Mouse (Mus musculus): ENCODE data around the gene Pyy. TPM values are rescaled to one million over a fixed set of nuclear protein-coding genes. Genes with fewer than 3 reads are reported as not detected.

The Pyy gene
- polyA plus RNA-seq (2015; fragmentation: Nextera tagmentation; extraction: Ambion mirVana), result not detected in 2 replicates

DNA sequence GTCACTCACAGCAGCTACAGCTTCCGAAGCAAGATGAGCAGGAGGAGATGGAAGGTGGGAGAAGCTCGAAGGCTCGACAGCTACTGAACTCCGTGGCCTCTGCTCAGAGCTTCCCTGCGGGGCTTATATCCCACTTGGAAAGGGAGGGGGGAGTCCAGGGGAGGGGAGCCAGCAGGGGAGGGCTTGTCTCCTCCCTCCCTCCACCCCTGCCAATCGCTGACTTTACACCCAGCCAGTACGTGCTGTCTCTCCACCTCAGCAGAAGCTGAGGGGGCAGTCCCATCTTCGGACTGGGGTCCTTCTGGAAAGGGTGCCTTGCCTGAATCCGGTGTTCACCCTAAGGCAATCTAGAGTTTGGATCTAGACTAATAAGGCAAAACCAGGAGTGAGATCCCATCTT is at the start of gene Pyy:
Pyy (minus strand) TSS at position 101 of the 400 bp plus-strand sequence.
- no peaks in the 10 kb centered on the region for H3K9me3 ChIP-seq (ENCODE audit: control insufficient read depth, low read length)
- no peak within 1 kb of the TSS for H3K4me3 ChIP-seq (replicated peaks; ENCODE audit: low read length)
- no peak for ATAC-seq
- H3K4me2 ChIP-seq (ENCODE audit: low read length), result no peak within 1 kb of the TSS
- no peaks in the 10 kb centered on the region for H3K36me3 ChIP-seq (ENCODE audit: control insufficient read depth, insufficient read depth)
- no peaks in the 10 kb centered on the region for H3K4me1 ChIP-seq (replicated peaks; ENCODE audit: control insufficient read depth, insufficient read depth, low read length)
- no peak within 1 kb of the TSS for H3K9ac ChIP-seq (replicated peaks; ENCODE audit: low read depth, low read length)
- H3K27ac ChIP-seq (ENCODE audit: low read length), result no peak within 1 kb of the TSS
- 9% methylated on average over 9 of the region's 9 CpGs for WGBS
- H3K27me3 ChIP-seq (replicated peaks; ENCODE audit: control insufficient read depth, insufficient read depth, low read length), result peaks cover 51% of the 10 kb centered on the region

- Histone ChIP-seq H3K9ac (replicated peaks; ENCODE audit: low read depth, low read length) (no peak overlapping the region), H3K4me1 (replicated peaks; ENCODE audit: control insufficient read depth, insufficient read depth, low read length) (peaks cover 7% of the 10 kb centered on the region), H3K4me3 (replicated peaks; ENCODE audit: low read length) (no peak overlapping the region)
Measured at GRCm38 (mm10) chr11:102156786-102157089, 49.1 kb upstream of the Pyy start.

GRCm38 (mm10) chr11:102156039-102156785 is 48.6 kb upstream of the Pyy start, which contains the start of gene Tmem101:
TSS of gene Tmem101 (minus strand) at chr11:102156404.
- WGBS, result under 1% methylated on average over 37 of the region's 37 CpGs
- peak within 1 kb of the TSS; percentile 79 for H3K9ac ChIP-seq (replicated peaks; ENCODE audit: low read depth, low read length)
- no peaks in the 10 kb centered on the region for H3K9me3 ChIP-seq (ENCODE audit: control insufficient read depth, low read length)
- H3K36me3 ChIP-seq (ENCODE audit: control insufficient read depth, insufficient read depth), result 0 out of 2 replicates have a peak, but pooled peaks cover 2% of the 10 kb centered on the region
- peak within 1 kb of the TSS; percentile 79 for H3K4me3 ChIP-seq (replicated peaks; ENCODE audit: low read length)
- H3K27me3 ChIP-seq (replicated peaks; ENCODE audit: control insufficient read depth, insufficient read depth, low read length), result no peaks in the 10 kb centered on the region
- peaks cover 7% of the 10 kb centered on the region for H3K4me1 ChIP-seq (replicated peaks; ENCODE audit: control insufficient read depth, insufficient read depth, low read length)
- H3K4me2 ChIP-seq (ENCODE audit: low read length), result peak within 1 kb of the TSS; percentile 93
- peak within 1 kb of the TSS; percentile 67 for H3K27ac ChIP-seq (ENCODE audit: low read length)
- ATAC-seq, result peak; percentile 94

More at GRCm38 (mm10) chr11:102156786-102157089, 49.1 kb upstream of the Pyy start:
- Histone ChIP-seq H3K9me3 (ENCODE audit: control insufficient read depth, low read length) (no peaks in the 10 kb centered on the region), H3K27ac (ENCODE audit: low read length) (no peak overlapping the region), H3K36me3 (ENCODE audit: control insufficient read depth, insufficient read depth) (peaks cover 6% of the 10 kb centered on the region; the same call in 1 of the 2 replicates), H3K4me2 (ENCODE audit: low read length) (no peak overlapping the region), H3K27me3 (replicated peaks; ENCODE audit: control insufficient read depth, insufficient read depth, low read length) (no peaks in the 10 kb centered on the region)
- WGBS, result 16% methylated on average over 1 of the region's 1 CpGs
- ATAC-seq, result no peak; the same call in 1 of the 2 replicates

DNA sequence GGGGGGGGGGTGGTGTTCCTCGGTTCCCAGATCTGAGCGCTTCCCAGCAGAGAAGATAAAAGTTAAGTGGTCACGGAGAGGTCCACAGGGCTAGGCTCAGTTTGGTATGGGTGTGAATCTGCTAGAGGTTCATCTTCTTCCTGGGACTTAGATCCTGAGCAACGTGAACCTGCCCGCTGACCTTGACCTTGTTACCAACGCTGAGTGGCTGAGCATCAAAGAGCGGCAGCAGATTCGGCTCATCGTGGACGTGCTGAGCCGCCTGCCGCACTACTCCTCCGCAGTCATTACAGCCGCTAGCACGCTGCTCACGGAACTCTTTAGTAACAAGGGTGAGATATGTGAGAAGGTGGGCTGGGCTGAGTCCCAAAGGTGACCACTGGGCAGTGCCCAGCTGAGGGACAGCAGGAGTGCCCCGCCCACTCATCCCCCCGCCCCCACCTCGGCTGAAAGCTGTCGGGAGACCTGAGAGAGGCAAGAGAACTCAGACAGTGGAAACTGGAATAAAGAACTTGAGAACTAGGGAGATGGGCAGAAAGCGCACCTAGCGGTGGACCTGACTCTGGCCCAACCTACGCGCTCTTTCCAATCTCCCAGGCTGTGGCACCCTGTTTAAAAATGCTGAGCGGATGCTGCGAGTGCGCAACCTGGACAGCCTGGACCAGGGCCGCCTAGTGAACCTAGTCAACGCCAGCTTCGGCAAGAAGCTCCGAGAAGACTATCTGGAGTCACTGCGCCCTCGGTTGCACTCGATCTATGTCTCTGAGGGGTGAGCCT is 39.8 kb upstream of the Pyy start:
- no peak for ATAC-seq
- Histone ChIP-seq H3K27me3 (replicated peaks; ENCODE audit: control insufficient read depth, insufficient read depth, low read length) (peaks cover 60% of the 10 kb centered on the region), H3K9ac (replicated peaks; ENCODE audit: low read depth, low read length) (no peak overlapping the region), H3K4me3 (replicated peaks; ENCODE audit: low read length) (no peak overlapping the region), H3K36me3 (ENCODE audit: control insufficient read depth, insufficient read depth) (no peaks in the 10 kb centered on the region), H3K27ac (ENCODE audit: low read length) (no peak overlapping the region), H3K4me1 (replicated peaks; ENCODE audit: control insufficient read depth, insufficient read depth, low read length) (peaks cover 12% of the 10 kb centered on the region), H3K4me2 (ENCODE audit: low read length) (no peak overlapping the region), H3K9me3 (ENCODE audit: control insufficient read depth, low read length) (no peaks in the 10 kb centered on the region)
- WGBS, result 10% methylated on average over 34 of the region's 34 CpGs

- ATAC-seq, result no peak
Measured at GRCm38 (mm10) chr11:102146531-102146930, 38.9 kb upstream of the Pyy start.

GRCm38 (mm10) chr11:102146005-102146404 is 38.4 kb upstream of the Pyy start:
- Histone ChIP-seq H3K27ac (ENCODE audit: low read length) (no peak overlapping the region), H3K9me3 (ENCODE audit: control insufficient read depth, low read length) (no peaks in the 10 kb centered on the region), H3K4me3 (replicated peaks; ENCODE audit: low read length) (no peak overlapping the region), H3K4me2 (ENCODE audit: low read length) (no peak overlapping the region), H3K27me3 (replicated peaks; ENCODE audit: control insufficient read depth, insufficient read depth, low read length) (peaks cover 60% of the 10 kb centered on the region), H3K36me3 (ENCODE audit: control insufficient read depth, insufficient read depth) (no peaks in the 10 kb centered on the region), H3K4me1 (replicated peaks; ENCODE audit: control insufficient read depth, insufficient read depth, low read length) (peaks cover 12% of the 10 kb centered on the region), H3K9ac (replicated peaks; ENCODE audit: low read depth, low read length) (no peak overlapping the region)
- ATAC-seq, result no peak
- 7% methylated on average over 16 of the region's 16 CpGs for WGBS

More at GRCm38 (mm10) chr11:102146531-102146930, 38.9 kb upstream of the Pyy start:
- no peaks in the 10 kb centered on the region for H3K9me3 ChIP-seq (ENCODE audit: control insufficient read depth, low read length)
- peaks cover 60% of the 10 kb centered on the region for H3K27me3 ChIP-seq (replicated peaks; ENCODE audit: control insufficient read depth, insufficient read depth, low read length)
- H3K9ac ChIP-seq (replicated peaks; ENCODE audit: low read depth, low read length), result no peak overlapping the region
- no peak overlapping the region for H3K4me3 ChIP-seq (replicated peaks; ENCODE audit: low read length)
- H3K27ac ChIP-seq (ENCODE audit: low read length), result no peak overlapping the region
- 9% methylated on average over 17 of the region's 17 CpGs for WGBS
- no peaks in the 10 kb centered on the region for H3K36me3 ChIP-seq (ENCODE audit: control insufficient read depth, insufficient read depth)
- no peak overlapping the region for H3K4me2 ChIP-seq (ENCODE audit: low read length)
- H3K4me1 ChIP-seq (replicated peaks; ENCODE audit: control insufficient read depth, insufficient read depth, low read length), result peaks cover 12% of the 10 kb centered on the region

DNA sequence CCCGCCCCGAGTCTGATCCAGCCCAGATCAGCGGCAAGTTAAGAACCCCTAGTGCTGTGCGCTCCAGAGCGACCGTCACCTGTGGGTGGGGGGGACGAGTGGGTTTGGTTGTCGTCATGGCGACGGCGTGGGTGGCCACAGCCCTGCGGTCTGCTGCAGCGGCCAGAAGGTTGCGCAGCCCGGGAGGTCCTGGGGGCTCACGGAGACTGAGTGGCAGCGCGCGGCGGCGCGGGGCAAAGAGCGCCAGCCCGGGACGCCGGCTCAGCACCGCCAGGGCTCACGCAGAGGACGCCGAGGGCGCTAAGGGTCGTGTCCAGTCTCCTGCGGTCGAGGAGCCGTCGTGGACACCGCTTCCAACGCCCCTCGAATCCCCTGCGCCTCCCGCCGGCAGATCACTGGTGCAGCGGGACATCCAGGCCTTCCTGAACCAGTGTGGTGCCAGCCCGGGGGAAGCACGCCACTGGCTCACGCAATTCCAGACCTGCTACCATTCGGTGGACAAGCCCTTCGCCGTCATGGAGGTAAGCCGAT is 37.9 kb upstream of the Pyy start, which contains the start of gene Nags:
Nags (plus strand) TSS at position 43 of the 531 bp plus-strand sequence.
- Histone ChIP-seq H3K4me3 (replicated peaks; ENCODE audit: low read length) (peak within 1 kb of the TSS; percentile 23; the same call in 1 of the 2 replicates), H3K36me3 (ENCODE audit: control insufficient read depth, insufficient read depth) (no peaks in the 10 kb centered on the region), H3K9ac (replicated peaks; ENCODE audit: low read depth, low read length) (no peak within 1 kb of the TSS), H3K27me3 (replicated peaks; ENCODE audit: control insufficient read depth, insufficient read depth, low read length) (peaks cover 60% of the 10 kb centered on the region), H3K4me2 (ENCODE audit: low read length) (peak within 1 kb of the TSS; percentile 27), H3K27ac (ENCODE audit: low read length) (no peak within 1 kb of the TSS), H3K4me1 (replicated peaks; ENCODE audit: control insufficient read depth, insufficient read depth, low read length) (peaks cover 12% of the 10 kb centered on the region), H3K9me3 (ENCODE audit: control insufficient read depth, low read length) (no peaks in the 10 kb centered on the region)
- 2% methylated on average over 47 of the region's 50 CpGs for WGBS
- no peak for ATAC-seq

- peaks cover 12% of the 10 kb centered on the region for H3K4me1 ChIP-seq (replicated peaks; ENCODE audit: control insufficient read depth, insufficient read depth, low read length)
- no peaks in the 10 kb centered on the region for H3K9me3 ChIP-seq (ENCODE audit: control insufficient read depth, low read length)
- H3K4me2 ChIP-seq (ENCODE audit: low read length), result peak overlapping the region; percentile 27; the same call in 1 of the 2 replicates
- ATAC-seq, result no peak
- H3K9ac ChIP-seq (replicated peaks; ENCODE audit: low read depth, low read length), result no peak overlapping the region
- H3K27me3 ChIP-seq (replicated peaks; ENCODE audit: control insufficient read depth, insufficient read depth, low read length), result peaks cover 60% of the 10 kb centered on the region
- H3K4me3 ChIP-seq (replicated peaks; ENCODE audit: low read length), result 0 out of 2 replicates have a peak overlapping the region, but pooled peaks have one; percentile 23
- H3K27ac ChIP-seq (ENCODE audit: low read length), result no peak overlapping the region
- no peaks in the 10 kb centered on the region for H3K36me3 ChIP-seq (ENCODE audit: control insufficient read depth, insufficient read depth)
- WGBS, result 21% methylated on average over 13 of the region's 13 CpGs
Measured at GRCm38 (mm10) chr11:102144957-102145470, 37.4 kb upstream of the Pyy start.

GRCm38 (mm10) chr11:102142355-102142754 is 34.7 kb upstream of the Pyy start:
- Histone ChIP-seq H3K4me2 (ENCODE audit: low read length) (no peak overlapping the region), H3K36me3 (ENCODE audit: control insufficient read depth, insufficient read depth) (no peaks in the 10 kb centered on the region), H3K27me3 (replicated peaks; ENCODE audit: control insufficient read depth, insufficient read depth, low read length) (peaks cover 42% of the 10 kb centered on the region), H3K9ac (replicated peaks; ENCODE audit: low read depth, low read length) (no peak overlapping the region), H3K9me3 (ENCODE audit: control insufficient read depth, low read length) (no peaks in the 10 kb centered on the region), H3K4me1 (replicated peaks; ENCODE audit: control insufficient read depth, insufficient read depth, low read length) (peaks cover 14% of the 10 kb centered on the region), H3K27ac (ENCODE audit: low read length) (no peak overlapping the region), H3K4me3 (replicated peaks; ENCODE audit: low read length) (no peak overlapping the region)
- WGBS, result 69% methylated on average over 7 of the region's 7 CpGs
- ATAC-seq, result no peak
